Mouse (Mus musculus) CH12.LX (cell line): ENCODE data around the gene Il17ra. TPM values are rescaled to one million over a fixed set of nuclear protein-coding genes. Genes with fewer than 3 reads are reported as not detected.

Source experiments
- DNase-seq: peaks from one replicate; pipeline ENCODE4 v3.0.0-alpha.2; 2013; ENCODE audit errors: extremely low read depth
- H3K27ac ChIP-seq: 2 replicates; pipeline ENCODE4 v1.5.1; 2012; ENCODE audit warnings: low read depth, mild to moderate bottlenecking, control low read depth, moderate library complexity; ENCODE audit not compliant: insufficient read depth
- H3K27me3 ChIP-seq: replicated peaks from 2 replicates; pipeline ENCODE3; 2012; ENCODE audit warnings: inconsistent platforms
- H3K36me3 ChIP-seq, 2 experiments: replicated peaks in 1 of 2; 2 replicates each; pipeline versions ENCODE3 to v1.6.1; 2012; ENCODE audit warnings: inconsistent platforms in 1 of 2, low read length in 1 of 2, mild to moderate bottlenecking in 1 of 2, mixed read lengths in 1 of 2, moderate library complexity in 1 of 2; ENCODE audit not compliant: control insufficient read depth in 1 of 2, insufficient read depth in 1 of 2
- H3K4me1 ChIP-seq, 2 experiments: 2 replicates each; pipeline ENCODE4 v1.6.1; 2012; ENCODE audit warnings: inconsistent platforms in 1 of 2, moderate library complexity in 1 of 2; ENCODE audit not compliant: insufficient read depth in 2 of 2, control insufficient read depth in 1 of 2
- H3K4me2 ChIP-seq: 2 replicates; pipeline ENCODE4 v1.6.1; 2012; ENCODE audit warnings: low read depth, mild to moderate bottlenecking, control low read depth; ENCODE audit not compliant: poor library complexity, insufficient read depth, severe bottlenecking
- H3K4me3 ChIP-seq, 3 experiments: fragments of 150-350 bp in 1 of 3; sonication (generic) in 1 of 3; replicated peaks in 1 of 3; 2 replicates each; pipeline versions ENCODE3 to v1.5.1; 2011 to 2012; ENCODE audit warnings: low read depth in 2 of 3, low read length in 2 of 3, mild to moderate bottlenecking in 2 of 3, moderate library complexity in 2 of 3, control low read depth in 1 of 3, improper control_type of control experiment in 1 of 3, inconsistent platforms in 1 of 3, mixed read lengths in 1 of 3; ENCODE audit not compliant: poor library complexity in 1 of 3
- H3K79me2 ChIP-seq: replicated peaks from 2 replicates; pipeline ENCODE4 v1.6.1; 2012; ENCODE audit warnings: mild to moderate bottlenecking, moderate library complexity; ENCODE audit not compliant: control insufficient read depth, poor library complexity, insufficient read depth, severe bottlenecking; ENCODE audit errors: extremely low read depth
- H3K9ac ChIP-seq: 2 replicates; pipeline ENCODE4 v1.6.1; 2012; ENCODE audit warnings: low read depth, mild to moderate bottlenecking, control low read depth, moderate library complexity; ENCODE audit not compliant: insufficient read depth
- H3K9me3 ChIP-seq: replicated peaks from 2 replicates; pipeline ENCODE3; 2012; ENCODE audit warnings: low read length, inconsistent platforms, mixed read lengths
- BHLHE40 ChIP-seq: IDR thresholded peaks from 2 replicates; pipeline ENCODE4 v1.6.1; 2011; ENCODE audit warnings: mild to moderate bottlenecking, low read depth, low read length, improper control_type of control experiment
- CHD1 ChIP-seq: IDR thresholded peaks from 2 replicates; pipeline ENCODE4 v1.6.1; 2012; ENCODE audit warnings: low read depth, low read length, improper control_type of control experiment, inconsistent platforms
- CHD2 ChIP-seq: IDR thresholded peaks from 2 replicates; pipeline ENCODE4 v1.6.1; 2011; ENCODE audit warnings: low read length, improper control_type of control experiment
- CTCF ChIP-seq, 2 experiments: IDR thresholded peaks in 1 of 2; conservative IDR thresholded peaks in 1 of 2; 2 replicates each; pipeline ENCODE4 v1.5.1; 2011 to 2012; ENCODE audit warnings: low read depth in 2 of 2, low read length in 2 of 2, improper control_type of control experiment in 1 of 2, inconsistent platforms in 1 of 2, mild to moderate bottlenecking in 1 of 2, moderate library complexity in 1 of 2
- ETS1 ChIP-seq: conservative IDR thresholded peaks from 2 replicates; pipeline ENCODE4 v1.6.1; 2012; ENCODE audit warnings: low read depth, mild to moderate bottlenecking, inconsistent platforms, low read length, improper control_type of control experiment, moderate library complexity
- GABPA ChIP-seq: IDR thresholded peaks from 2 replicates; pipeline ENCODE4 v1.6.1; 2012; ENCODE audit warnings: low read depth, low read length, improper control_type of control experiment, inconsistent platforms; ENCODE audit not compliant: insufficient replicate concordance
- HCFC1 ChIP-seq: IDR thresholded peaks from 2 replicates; pipeline ENCODE4 v1.6.1; 2012; ENCODE audit warnings: low read depth, mild to moderate bottlenecking, inconsistent platforms, low read length, improper control_type of control experiment
- IRF4 ChIP-seq: IDR thresholded peaks from 2 replicates; pipeline ENCODE4 v1.6.1; 2014; ENCODE audit warnings: low read depth, mild to moderate bottlenecking, inconsistent platforms, low read length, improper control_type of control experiment
- JUND ChIP-seq: conservative IDR thresholded peaks from 2 replicates; pipeline ENCODE4 v1.6.1; 2011; ENCODE audit warnings: low read depth, low read length, improper control_type of control experiment
- MAFK ChIP-seq: IDR thresholded peaks from 2 replicates; pipeline ENCODE4 v1.6.1; 2011; ENCODE audit warnings: low read length, improper control_type of control experiment; ENCODE audit not compliant: insufficient replicate concordance
- MAX ChIP-seq: IDR thresholded peaks from 2 replicates; pipeline ENCODE4 v1.6.1; 2011; ENCODE audit warnings: low read length, improper control_type of control experiment
- MAZ ChIP-seq: IDR thresholded peaks from 2 replicates; pipeline ENCODE4 v1.6.1; 2012; ENCODE audit warnings: low read depth, mild to moderate bottlenecking, inconsistent platforms, low read length, improper control_type of control experiment, moderate library complexity
- MXI1 ChIP-seq: IDR thresholded peaks from 2 replicates; pipeline ENCODE4 v1.6.1; 2011; ENCODE audit warnings: mild to moderate bottlenecking, low read depth, low read length, improper control_type of control experiment
- MYC ChIP-seq: IDR thresholded peaks from 2 replicates; pipeline ENCODE4 v1.6.1; 2011; ENCODE audit warnings: low read depth, mild to moderate bottlenecking, improper control_type of control experiment, low read length
- NRF1 ChIP-seq: IDR thresholded peaks from 2 replicates; pipeline ENCODE4 v1.6.1; 2014; ENCODE audit warnings: low read depth, mild to moderate bottlenecking, inconsistent platforms, low read length, improper control_type of control experiment, moderate library complexity
- PAX5 ChIP-seq: IDR thresholded peaks from 2 replicates; pipeline ENCODE4 v1.6.1; 2012; ENCODE audit warnings: low read length, inconsistent platforms, mixed read lengths
- POLR2AphosphoS2 ChIP-seq: IDR thresholded peaks from 2 replicates; pipeline ENCODE4 v1.6.1; 2011; ENCODE audit warnings: low read depth, low read length, improper control_type of control experiment
- RAD21 ChIP-seq: IDR thresholded peaks from 2 replicates; pipeline ENCODE4 v1.6.1; 2011; ENCODE audit warnings: low read depth, mild to moderate bottlenecking, low read length, improper control_type of control experiment, moderate library complexity
- RCOR1 ChIP-seq: conservative IDR thresholded peaks from 2 replicates; pipeline ENCODE4 v1.6.1; 2012; ENCODE audit warnings: low read depth, mild to moderate bottlenecking, inconsistent platforms, low read length, improper control_type of control experiment
- SIN3A ChIP-seq: IDR thresholded peaks from 2 replicates; pipeline ENCODE4 v1.6.1; 2012; ENCODE audit warnings: low read length, improper control_type of control experiment, inconsistent platforms
- SMC3 ChIP-seq: IDR thresholded peaks from 2 replicates; pipeline ENCODE4 v1.6.1; 2011; ENCODE audit warnings: low read depth, low read length, improper control_type of control experiment
- TCF12 ChIP-seq: IDR thresholded peaks from 2 replicates; pipeline ENCODE4 v1.6.1; 2014; ENCODE audit warnings: low read depth, mild to moderate bottlenecking, inconsistent platforms, low read length, improper control_type of control experiment
- USF1 ChIP-seq: IDR thresholded peaks from 2 replicates; pipeline ENCODE4 v1.6.1; 2014; ENCODE audit warnings: low read depth, mild to moderate bottlenecking, inconsistent platforms, low read length, improper control_type of control experiment
- ZMIZ1 ChIP-seq: IDR thresholded peaks from 2 replicates; pipeline ENCODE4 v1.6.1; 2012; ENCODE audit warnings: low read depth, mild to moderate bottlenecking, inconsistent platforms, low read length, improper control_type of control experiment
- ZNF384 ChIP-seq: IDR thresholded peaks from 2 replicates; pipeline ENCODE4 v1.6.1; 2012; ENCODE audit warnings: low read depth, low read length, improper control_type of control experiment, inconsistent platforms
- dilution Hi-C: fragments of 300-500 bp; cut with MboI; formaldehyde crosslinking; loops from 2 replicates; pipeline ENCODE4 v1.14.3; 2020; ENCODE audit warnings: low sequenced_read_pairs; ENCODE audit not compliant: extremely low pct_unique_long_range_greater_than_20kb, extremely low pct_ligation_motif_present
- in situ Hi-C: fragments of 300-500 bp; cut with MboI; formaldehyde crosslinking; loops from 3 replicates; pipeline ENCODE4 v1.14.3; 2019; ENCODE audit warnings: low sequenced_read_pairs, low pct_ligation_motif_present, low pct_unique_long_range_greater_than_20kb, mixed read lengths
- polyA plus RNA-seq: library from polyadenylated mRNA; unstranded; fragments of >175 nt; gene quantifications from 2 replicates; pipeline ENCODE4 v1.2.1, GENCODE M21; 2012; ENCODE audit warnings: low read depth; ENCODE audit not compliant: insufficient read length
- total RNA-seq, 2 experiments: library from RNA; depleted of rRNA; stranded (reverse); fragments of 300-350 nt in 1 of 2; fragments of >200 nt in 1 of 2; gene quantifications; 2 replicates each; pipeline ENCODE4 v1.2.3; 2012 to 2014

The Il17ra gene
- total and polyA plus RNA-seq, 3 experiments: 13.6 to 23.9 (median 14.0) TPM

DNA sequence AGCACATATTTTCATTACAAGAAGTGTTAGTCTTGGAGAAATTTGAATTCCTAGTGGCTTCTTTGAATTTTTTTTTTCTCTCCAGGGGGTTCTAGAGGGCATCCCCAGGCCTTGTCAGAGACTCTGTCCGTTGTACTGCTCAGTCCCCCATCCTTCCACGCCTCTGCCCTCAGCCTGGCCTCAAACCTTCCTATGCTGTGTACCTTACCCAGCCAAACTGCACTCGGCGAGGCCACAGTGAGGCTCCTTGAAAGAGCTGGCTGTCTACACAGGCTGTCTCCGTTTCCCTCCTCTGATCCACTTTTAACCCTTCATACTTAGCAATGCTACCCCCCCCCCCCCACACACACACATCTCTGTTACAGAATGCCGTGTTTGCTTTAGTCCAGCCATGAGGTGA, 796 bp upstream of the Il17ra start:
- H3K4me1 ChIP-seq: peaks cover 15 to 35% of the 10 kb centered on the region in 2 experiments
- no peak overlapping the region for H3K27ac ChIP-seq
- H3K9ac ChIP-seq: no peak overlapping the region
- no peak overlapping the region for H3K4me2 ChIP-seq
- no peak overlapping the region for H3K4me3 ChIP-seq
- H3K36me3 ChIP-seq: peaks cover 2 to 3% of the 10 kb centered on the region in 2 experiments
- dilution Hi-C loops: no loop called here
- no peak for DNase-seq
- no peaks in the 10 kb centered on the region for H3K27me3 ChIP-seq
- TF ChIP-seq JUND (no peak), MYC (no peak), TCF12 (no peak), ZNF384 (no peak), IRF4 (no peak), CHD1 (no peak), ETS1 (no peak), POLR2AphosphoS2 (no peak), RCOR1 (no peak), USF1 (no peak), MAFK (no peak), HCFC1 (no peak), GABPA (no peak)
- H3K9me3 ChIP-seq: no peaks in the 10 kb centered on the region
- peaks cover 36% of the 10 kb centered on the region for H3K79me2 ChIP-seq
- in situ Hi-C loops: no loop called here

DNA sequence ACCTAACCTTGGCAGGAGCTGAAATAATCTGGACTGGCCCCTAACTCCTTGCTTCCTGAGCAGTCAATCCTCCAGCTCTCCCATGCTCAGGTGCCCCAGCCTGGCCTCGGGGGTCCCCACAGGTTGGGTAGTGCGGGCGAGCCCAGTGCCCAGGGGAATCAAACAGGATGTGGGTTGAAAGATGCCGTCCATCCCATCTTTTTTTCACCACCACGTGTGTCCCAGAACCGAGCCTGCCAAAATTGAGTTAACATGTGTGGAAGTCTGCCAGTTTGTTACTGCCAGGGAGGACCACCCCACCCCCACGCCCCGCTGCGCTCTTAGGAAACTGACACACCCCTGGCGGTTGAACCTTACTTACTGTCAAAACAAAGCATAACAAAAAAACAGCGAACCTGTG, 837 bp downstream of the Il17ra start:
- Histone ChIP-seq H3K9me3 (no peaks in the 10 kb centered on the region), H3K9ac (peak overlapping the region; percentile 96), H3K4me3 (peak overlapping the region; percentile 80 to 93 (median 85)), H3K36me3 (peaks cover 2 to 5% of the 10 kb centered on the region in 2 experiments), H3K4me1 (peaks cover 20 to 50% of the 10 kb centered on the region in 2 experiments), H3K4me2 (peak overlapping the region; percentile 99), H3K27me3 (no peaks in the 10 kb centered on the region), H3K27ac (peak overlapping the region; percentile 70), H3K79me2 (peaks cover 51% of the 10 kb centered on the region)
- dilution Hi-C loops: no loop called here
- TF ChIP-seq ETS1: 0 out of 2 replicates have a peak, but pooled peaks have one; percentile 11
- TF ChIP-seq ZNF384: no peak
- no peak for TF ChIP-seq ZMIZ1
- TF ChIP-seq SMC3: no peak
- no peak for TF ChIP-seq RAD21
- peak; percentile 82 for TF ChIP-seq CHD2
- TF ChIP-seq RCOR1: 0 out of 2 replicates have a peak, but pooled peaks have one; percentile 29
- TF ChIP-seq PAX5: no peak
- 0 out of 2 replicates have a peak, but pooled peaks have one; percentile 35 for TF ChIP-seq MAZ
- TF ChIP-seq MAX: 0 out of 2 replicates have a peak, but pooled peaks have one; percentile 44
- peak; percentile 86; the same call in 1 of the 2 replicates for TF ChIP-seq SIN3A
- peak; percentile 83 for TF ChIP-seq MXI1
- peak; percentile 26; the same call in 1 of the 2 replicates for TF ChIP-seq BHLHE40
- peak in 1 of 2 experiments; percentile 18; a peak in 1 of 4 replicates for TF ChIP-seq CTCF (conservative IDR thresholded peaks at IDR 0.05 in 1 of 2, IDR thresholded peaks at IDR 0.05 in 1 of 2; ENCODE audit: low read depth in 2 of 2, low read length in 2 of 2)
- no peak for TF ChIP-seq NRF1
- TF ChIP-seq MYC: peak; percentile 61; the same call in 1 of the 2 replicates
- in situ Hi-C loops: no loop called here
- no peak for DNase-seq
